Mouse (Mus musculus): ENCODE results near the gene Secisbp2. TPM values are rescaled to one million over a fixed set of nuclear protein-coding genes. Genes with fewer than 3 reads are reported as not detected.

The Secisbp2 gene
- 18.1 and 21.3 TPM in 2 replicates for polyA plus RNA-seq (2012; rRNA removed)

DNA sequence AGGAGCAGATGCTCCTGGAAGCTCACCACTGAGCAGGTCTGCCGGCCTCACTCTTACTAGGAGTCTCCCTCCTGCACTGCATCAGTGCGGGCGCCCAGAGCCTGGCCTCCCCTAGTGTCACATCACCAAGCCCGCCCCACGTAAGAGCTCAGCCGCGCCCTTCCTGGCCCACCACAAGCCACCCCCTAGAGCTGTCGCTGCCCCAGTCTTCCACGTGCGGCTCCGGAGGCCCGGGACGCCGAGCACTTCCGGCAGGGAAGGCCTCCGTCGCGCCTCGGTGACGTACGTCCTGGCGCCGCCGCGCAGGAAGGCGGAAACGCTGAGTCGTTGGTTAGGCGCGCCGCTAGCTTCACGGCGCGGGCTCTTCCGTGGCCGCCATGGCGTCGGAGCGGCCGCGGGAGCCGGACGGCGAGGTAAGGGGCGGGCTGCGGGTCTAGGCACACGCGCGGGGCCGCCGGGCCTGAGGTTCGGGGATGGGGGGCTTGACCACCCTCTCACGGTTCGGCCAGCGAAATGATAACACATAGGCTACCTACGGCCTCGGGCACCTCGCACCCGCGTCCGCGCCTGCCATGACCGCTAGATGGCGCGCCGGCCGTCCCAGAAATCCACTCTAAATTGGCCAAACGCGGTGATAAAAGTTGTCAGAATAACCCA is at the start of gene Secisbp2:
Gene Secisbp2 (plus strand): TSS at position 290 of the 657 bp plus-strand sequence.
- Histone ChIP-seq H3K4me1 (ENCODE audit: control insufficient read depth, insufficient read depth, low read length) (peaks cover 6% of the 10 kb centered on the region), H3K4me3 (replicated peaks; ENCODE audit: extremely low read depth, low read depth, low read length) (peak within 1 kb of the TSS; percentile 95)
- DNase-seq = peak; percentile 96
- peak; percentile 57 for TF ChIP-seq CTCF (IDR thresholded peaks at IDR 0.05; ENCODE audit: insufficient read depth, low read length)
- TF ChIP-seq POLR2A (IDR thresholded peaks at IDR 0.05; ENCODE audit: borderline replicate concordance, extremely low read depth, low read depth, low read length) = peak; percentile 61; the same call in 1 of the 2 replicates
- WGBS = 1% methylated on average over 69 of the region's 69 CpGs

DNA sequence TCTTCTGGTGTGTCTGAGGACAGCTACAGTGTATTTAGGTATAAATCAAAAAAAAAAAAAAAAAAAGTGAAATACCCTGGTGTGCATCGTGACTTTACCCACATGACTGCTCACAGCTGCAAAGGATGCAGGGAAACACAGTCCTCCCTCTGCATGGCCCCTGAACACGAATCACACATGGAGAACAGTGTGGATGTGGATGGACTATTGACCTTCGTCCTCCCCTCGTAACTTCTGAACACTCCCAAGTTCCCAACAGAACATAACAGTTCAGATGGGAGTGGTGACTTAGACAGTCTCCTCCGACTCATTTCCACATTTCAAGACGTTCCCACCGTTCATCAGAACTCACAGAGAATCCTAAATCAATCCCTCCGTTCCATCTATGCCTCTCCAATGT is 48.7 kb upstream of the Secisbp2 start:
- H3K4me3 ChIP-seq (replicated peaks; ENCODE audit: extremely low read depth, low read depth, low read length) = no peak overlapping the region
- no peak for DNase-seq
- TF ChIP-seq CTCF (IDR thresholded peaks at IDR 0.05; ENCODE audit: insufficient read depth, low read length) = no peak
- no peak for TF ChIP-seq POLR2A (IDR thresholded peaks at IDR 0.05; ENCODE audit: borderline replicate concordance, extremely low read depth, low read depth, low read length)
- 57% methylated on average over 8 of the region's 8 CpGs for WGBS
- no peaks in the 10 kb centered on the region; the same call in 1 of the 2 replicates for H3K4me1 ChIP-seq (ENCODE audit: control insufficient read depth, insufficient read depth, low read length)

DNA sequence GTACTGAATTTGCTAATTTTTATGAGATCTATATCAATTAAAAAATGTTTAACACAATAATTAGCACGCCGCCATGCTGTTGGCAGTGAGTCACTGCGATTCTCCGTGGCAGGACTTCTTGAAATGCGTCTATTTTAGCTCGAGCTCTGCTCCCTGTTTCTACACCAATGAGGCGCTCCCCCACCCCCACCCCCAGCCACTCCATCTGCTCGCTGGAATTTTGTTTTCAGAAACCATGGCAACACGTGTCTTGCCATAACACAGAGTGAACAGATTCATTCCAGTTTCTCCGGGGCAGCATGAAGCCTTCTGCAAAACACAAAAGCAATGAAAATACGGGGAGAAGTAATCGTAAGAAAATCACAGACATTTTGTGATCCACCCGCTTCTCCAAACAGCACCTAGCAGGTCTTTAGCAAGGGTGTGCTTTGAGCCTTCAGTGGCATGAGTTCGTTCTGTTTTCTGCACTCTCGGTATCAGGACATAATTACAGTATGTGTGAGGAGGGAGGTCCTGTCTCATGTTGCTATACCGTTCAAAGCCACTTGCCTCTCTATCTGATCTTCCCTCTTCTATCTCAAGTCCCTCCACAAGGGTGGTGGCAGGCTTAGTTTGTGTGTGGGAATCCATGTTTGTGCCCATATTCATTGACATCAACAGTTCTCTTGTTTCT is 48.1 kb upstream of the Secisbp2 start:
- DNase-seq = no peak
- no peak overlapping the region for H3K4me3 ChIP-seq (replicated peaks; ENCODE audit: extremely low read depth, low read depth, low read length)
- TF ChIP-seq POLR2A (IDR thresholded peaks at IDR 0.05; ENCODE audit: borderline replicate concordance, extremely low read depth, low read depth, low read length) = no peak
- no peaks in the 10 kb centered on the region; the same call in 1 of the 2 replicates for H3K4me1 ChIP-seq (ENCODE audit: control insufficient read depth, insufficient read depth, low read length)
- 22% methylated on average over 16 of the region's 16 CpGs for WGBS

DNA sequence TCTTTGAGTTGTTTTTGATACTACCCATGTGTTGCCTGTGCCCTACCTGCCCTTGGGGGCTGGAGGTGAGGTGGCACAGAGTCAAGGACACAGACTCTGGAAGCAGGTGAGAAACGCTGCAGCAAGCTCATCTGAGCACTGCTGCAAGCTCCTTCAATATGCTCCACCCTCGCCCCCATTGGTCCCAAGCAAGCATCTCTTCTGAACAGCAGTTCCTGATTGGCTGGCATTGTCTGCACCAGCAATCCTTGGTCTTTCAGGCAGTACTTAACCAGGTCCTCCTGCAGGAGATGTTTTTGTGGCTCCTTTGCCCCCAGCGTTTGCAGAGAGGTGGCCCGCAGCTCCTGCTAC is 47.6 kb upstream of the Secisbp2 start:
- DNase-seq = no peak
- TF ChIP-seq POLR2A (IDR thresholded peaks at IDR 0.05; ENCODE audit: borderline replicate concordance, extremely low read depth, low read depth, low read length) (no peak), CTCF (IDR thresholded peaks at IDR 0.05; ENCODE audit: insufficient read depth, low read length) (no peak)
- WGBS = 50% methylated on average over 4 of the region's 4 CpGs

DNA sequence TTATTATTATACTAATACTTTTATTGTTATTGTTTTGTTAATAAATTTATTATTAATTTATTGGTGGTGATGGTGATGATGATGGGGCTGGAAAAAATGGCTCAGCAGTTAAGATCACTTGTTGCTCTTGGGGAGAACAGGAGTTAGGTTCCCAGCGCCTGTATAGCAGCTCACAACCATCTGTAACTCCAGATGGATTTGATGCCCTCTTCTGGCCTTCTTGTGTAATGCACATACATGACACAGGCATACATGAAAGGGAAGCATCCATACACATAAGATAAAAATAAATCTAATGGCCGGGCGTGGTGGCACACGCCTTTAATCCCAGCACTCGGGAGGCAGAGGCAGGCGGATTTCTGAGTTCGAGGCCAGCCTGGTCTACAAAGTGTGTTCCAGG is 42.3 kb upstream of the Secisbp2 start:
- no peak for DNase-seq
- TF ChIP-seq POLR2A (IDR thresholded peaks at IDR 0.05; ENCODE audit: borderline replicate concordance, extremely low read depth, low read depth, low read length) (no peak), CTCF (IDR thresholded peaks at IDR 0.05; ENCODE audit: insufficient read depth, low read length) (no peak)
- Histone ChIP-seq H3K4me1 (ENCODE audit: control insufficient read depth, insufficient read depth, low read length) (0 out of 2 replicates have a peak, but pooled peaks cover 2% of the 10 kb centered on the region), H3K4me3 (replicated peaks; ENCODE audit: extremely low read depth, low read depth, low read length) (no peak overlapping the region)
- 95% methylated on average over 7 of the region's 7 CpGs for WGBS

More for the DNA sequence above, 47.6 kb upstream of the Secisbp2 start:
- Histone ChIP-seq H3K4me3 (replicated peaks; ENCODE audit: extremely low read depth, low read depth, low read length) (no peak overlapping the region), H3K4me1 (ENCODE audit: control insufficient read depth, insufficient read depth, low read length) (no peaks in the 10 kb centered on the region; the same call in 1 of the 2 replicates)

DNA sequence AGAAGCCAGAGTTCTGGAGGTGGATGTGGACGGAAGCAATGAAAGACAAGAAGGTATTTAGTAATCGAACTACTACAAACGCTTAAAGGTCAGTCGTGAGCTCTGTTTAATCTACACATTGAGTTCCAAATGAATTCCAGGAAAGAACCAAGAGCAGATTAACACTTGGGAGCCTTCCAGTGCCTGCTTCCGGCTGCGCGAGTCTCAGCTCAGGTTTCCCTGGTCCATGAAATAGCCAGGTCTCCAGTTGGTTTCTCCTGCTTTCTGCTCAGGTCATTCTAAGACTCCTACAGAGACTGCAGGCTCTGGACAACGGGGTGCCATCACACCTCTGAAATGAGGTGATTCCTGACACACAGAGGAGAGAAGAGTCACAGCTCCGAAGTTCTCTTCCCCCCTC is 40.4 kb upstream of the Secisbp2 start:
- whole genome bisulfite sequencing = 7% methylated on average over 9 of the region's 9 CpGs
- DNase-seq = no peak
- Histone ChIP-seq H3K4me1 (ENCODE audit: control insufficient read depth, insufficient read depth, low read length) (0 out of 2 replicates have a peak, but pooled peaks cover 2% of the 10 kb centered on the region), H3K4me3 (replicated peaks; ENCODE audit: extremely low read depth, low read depth, low read length) (no peak overlapping the region)
- TF ChIP-seq CTCF (IDR thresholded peaks at IDR 0.05; ENCODE audit: insufficient read depth, low read length) = no peak
- TF ChIP-seq POLR2A (IDR thresholded peaks at IDR 0.05; ENCODE audit: borderline replicate concordance, extremely low read depth, low read depth, low read length) = no peak

DNA sequence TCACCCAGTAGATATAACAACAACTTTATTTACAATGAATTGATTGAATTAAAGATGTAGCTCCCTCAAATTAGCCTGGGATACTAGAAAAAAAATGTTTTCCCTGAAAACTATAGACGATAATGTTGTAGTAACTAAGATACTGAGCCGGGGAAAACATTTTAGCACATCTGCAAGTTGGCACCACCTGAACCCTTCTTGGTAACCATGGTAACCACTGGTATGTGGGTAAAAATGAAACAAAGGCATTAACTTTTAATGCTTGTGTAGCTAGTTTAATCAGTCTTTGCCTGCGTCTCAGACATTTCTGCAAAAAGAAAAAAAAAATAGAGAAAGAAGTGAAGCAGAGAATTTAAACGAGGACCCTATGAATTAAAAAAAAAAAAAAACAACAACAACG is 40.0 kb upstream of the Secisbp2 start:
- TF ChIP-seq CTCF (IDR thresholded peaks at IDR 0.05; ENCODE audit: insufficient read depth, low read length) (no peak), POLR2A (IDR thresholded peaks at IDR 0.05; ENCODE audit: borderline replicate concordance, extremely low read depth, low read depth, low read length) (no peak)
- 0 out of 2 replicates have a peak, but pooled peaks cover 2% of the 10 kb centered on the region for H3K4me1 ChIP-seq (ENCODE audit: control insufficient read depth, insufficient read depth, low read length)
- DNase-seq = no peak
- 46% methylated on average over 5 of the region's 5 CpGs for WGBS
- H3K4me3 ChIP-seq (replicated peaks; ENCODE audit: extremely low read depth, low read depth, low read length) = no peak overlapping the region

DNA sequence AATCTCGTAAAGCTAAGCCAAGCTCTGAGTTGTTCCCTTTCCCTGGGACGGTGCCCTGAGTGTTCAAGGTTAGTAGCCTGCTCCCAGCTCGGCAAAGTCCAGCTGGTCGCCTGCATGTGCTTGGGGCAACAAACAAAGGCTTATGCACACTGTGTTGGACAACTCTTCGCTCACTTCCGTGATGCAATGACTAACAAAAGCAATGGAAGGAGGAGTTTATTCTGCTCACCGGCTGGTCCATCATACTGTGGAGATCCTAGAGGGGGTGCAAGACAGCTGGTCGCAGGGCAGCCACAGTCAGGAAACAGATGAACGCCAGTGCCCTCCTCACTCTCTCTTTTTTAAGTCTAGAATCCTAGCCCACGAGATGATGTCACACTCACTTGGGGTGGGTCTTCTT is 35.7 kb upstream of the Secisbp2 start:
- TF ChIP-seq CTCF (IDR thresholded peaks at IDR 0.05; ENCODE audit: insufficient read depth, low read length) (no peak), POLR2A (IDR thresholded peaks at IDR 0.05; ENCODE audit: borderline replicate concordance, extremely low read depth, low read depth, low read length) (no peak)
- 36% methylated on average over 10 of the region's 10 CpGs for WGBS
- DNase-seq = no peak
- 0 out of 2 replicates have a peak, but pooled peaks cover 2% of the 10 kb centered on the region for H3K4me1 ChIP-seq (ENCODE audit: control insufficient read depth, insufficient read depth, low read length)
- H3K4me3 ChIP-seq (replicated peaks; ENCODE audit: extremely low read depth, low read depth, low read length) = no peak overlapping the region

DNA sequence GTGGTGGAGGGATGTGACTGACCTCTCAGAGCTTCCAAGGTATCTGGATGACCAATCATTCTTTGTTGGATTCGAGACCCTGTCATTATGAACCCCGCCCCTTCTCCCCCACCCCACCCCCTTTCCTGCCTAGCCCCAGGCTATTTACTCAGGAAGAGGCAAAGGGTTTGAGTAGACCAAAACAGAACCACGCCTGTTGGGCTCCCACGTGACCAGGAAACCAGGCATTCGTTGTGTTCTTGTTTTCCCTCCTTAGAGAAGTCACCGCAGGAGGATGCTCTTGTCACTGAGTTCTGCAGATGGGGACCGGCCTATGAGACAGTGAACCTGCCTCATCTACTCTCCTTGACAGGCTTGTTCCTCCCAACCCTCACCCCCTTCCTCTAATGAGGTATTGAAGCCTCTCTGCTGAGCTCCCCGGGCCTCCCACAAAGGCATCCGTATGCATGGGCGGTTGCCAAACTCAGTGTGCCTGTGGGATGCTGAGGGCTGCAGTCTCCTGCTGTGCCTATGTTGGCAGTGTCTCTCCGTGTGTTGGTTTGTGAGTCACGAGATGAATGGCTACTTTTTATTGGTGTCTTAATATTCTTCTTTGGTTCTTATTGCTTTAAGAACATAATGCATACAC is 35.0 kb upstream of the Secisbp2 start:
- Histone ChIP-seq H3K4me3 (replicated peaks; ENCODE audit: extremely low read depth, low read depth, low read length) (no peak overlapping the region), H3K4me1 (ENCODE audit: control insufficient read depth, insufficient read depth, low read length) (no peaks in the 10 kb centered on the region)
- no peak for TF ChIP-seq CTCF (IDR thresholded peaks at IDR 0.05; ENCODE audit: insufficient read depth, low read length)
- no peak for TF ChIP-seq POLR2A (IDR thresholded peaks at IDR 0.05; ENCODE audit: borderline replicate concordance, extremely low read depth, low read depth, low read length)
- 26% methylated on average over 12 of the region's 12 CpGs for WGBS
- DNase-seq = no peak

All from lung, adult 2 months (tissue).